Mouse (Mus musculus) stomach, postnatal 0 days (tissue): ENCODE results near the gene Polr3a. TPM values are rescaled to one million over a fixed set of nuclear protein-coding genes. Genes with fewer than 3 reads are reported as not detected.
A peak's percentile ranks its signal among the peaks of the same experiment; 100 is the strongest.

Experiments
- ATAC-seq: fragments of 200-750 bp; cut with Nextera tagmentation; 2 replicates; pipeline ENCODE4 v1.8.0; 2017; ENCODE audit not compliant: low FRiP score, low TSS enrichment
- DNase-seq: peaks from one replicate; pipeline ENCODE4 v3.0.0-alpha.2; 2016; ENCODE audit warnings: low spot score
- H3K27ac ChIP-seq: fragments of 300-500 bp; sonication (generic); replicated peaks from 2 replicates; pipeline ENCODE4 v1.5.1; 2014; ENCODE audit warnings: mild to moderate bottlenecking, control low read depth
- H3K27me3 ChIP-seq: fragments of 300-500 bp; sonication (generic); 2 replicates; pipeline ENCODE4 v1.6.1; 2014; ENCODE audit warnings: low read length; ENCODE audit not compliant: control insufficient read depth, insufficient read depth
- H3K36me3 ChIP-seq: fragments of 300-500 bp; sonication (generic); 2 replicates; pipeline ENCODE4 v1.6.1; 2014; ENCODE audit warnings: low read length, mixed read lengths; ENCODE audit not compliant: control insufficient read depth, insufficient read depth
- H3K4me1 ChIP-seq: fragments of 300-500 bp; sonication (generic); replicated peaks from 2 replicates; pipeline ENCODE4 v1.6.1; 2014; ENCODE audit warnings: antibody characterized with exemption; ENCODE audit not compliant: control insufficient read depth, insufficient read depth
- H3K4me2 ChIP-seq: fragments of 300-500 bp; sonication (generic); replicated peaks from 2 replicates; pipeline ENCODE4 v1.6.1; 2014; ENCODE audit warnings: low read depth, mild to moderate bottlenecking, control low read depth, moderate library complexity
- H3K4me3 ChIP-seq: fragments of 300-500 bp; sonication (generic); 2 replicates; pipeline ENCODE4 v1.5.1; 2014; ENCODE audit warnings: low read depth, low read length, control low read depth
- H3K9ac ChIP-seq: fragments of 300-500 bp; sonication (generic); 2 replicates; pipeline ENCODE4 v1.6.1; 2014; ENCODE audit warnings: mild to moderate bottlenecking, low read length, control low read depth, mixed read lengths
- H3K9me3 ChIP-seq: fragments of 300-500 bp; sonication (generic); 2 replicates; pipeline ENCODE4 v1.6.1; 2016; ENCODE audit warnings: low read length; ENCODE audit not compliant: control insufficient read depth
- CTCF ChIP-seq: IDR thresholded peaks from 2 replicates; pipeline ENCODE4 v1.5.1; 2016; ENCODE audit warnings: antibody characterized with exemption, low read depth, mild to moderate bottlenecking, moderate library complexity
- EP300 ChIP-seq: optimal IDR thresholded peaks from 2 replicates; pipeline ENCODE3; 2016; ENCODE audit warnings: antibody characterized with exemption
- WGBS: fragments of 180-500 bp; shearing (Covaris S2); extraction: QIAGEN DNeasy Blood & Tissue Kit; methylation state at CpG from one replicate; pipeline ENCODE4 v1.1.7; 2014; 5-methylcytosine and 5-hydroxymethylcytosine counted together
- polyA plus RNA-seq: library from polyadenylated mRNA; unstranded; fragments of >200 nt; fragmentation: Nextera tagmentation; extraction: Ambion mirVana; gene quantifications from 2 replicates; pipeline ENCODE4 v1.2.1, GENCODE M21; 2015

Polr3a gene
- polyA plus RNA-seq, 1 experiment from 2014 or later, result 7.0 TPM

DNA sequence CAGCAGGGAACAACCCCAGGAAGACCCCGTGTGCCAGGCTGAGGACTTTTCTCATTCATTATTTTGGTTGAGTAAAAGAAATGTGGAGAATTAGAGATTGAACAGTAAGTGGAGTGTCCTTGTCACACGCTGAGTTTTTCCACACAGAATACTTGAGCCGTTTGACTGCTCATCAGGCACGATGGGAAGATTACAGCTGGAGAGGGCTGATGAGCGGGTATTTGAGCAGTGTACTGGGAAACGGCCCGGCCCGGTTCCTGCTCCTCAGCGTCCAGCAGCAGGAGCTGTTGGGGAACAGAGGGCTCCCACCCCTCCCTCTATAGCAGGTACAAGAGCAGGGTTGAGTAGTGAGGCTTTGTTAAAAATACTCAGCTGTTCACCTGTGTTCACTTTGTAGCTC, 12.6 kb upstream of the Polr3a start:
- Histone ChIP-seq H3K36me3 (peaks cover 27% of the 10 kb centered on the region), H3K9me3 (no peaks in the 10 kb centered on the region), H3K4me3 (no peak overlapping the region), H3K4me1 (no peaks in the 10 kb centered on the region), H3K9ac (no peak overlapping the region), H3K27me3 (no peaks in the 10 kb centered on the region), H3K27ac (no peak overlapping the region), H3K4me2 (no peak overlapping the region)
- DNase-seq (no peak), ATAC-seq (no peak)
- 28% methylated on average over 9 of the region's 9 CpGs for WGBS
- TF ChIP-seq EP300 (no peak), CTCF (no peak)

- H3K36me3 ChIP-seq, result peaks cover 31% of the 10 kb centered on the region
- TF ChIP-seq EP300 (no peak), CTCF (no peak)
- no peak overlapping the region for H3K4me2 ChIP-seq
- no peak overlapping the region for H3K4me3 ChIP-seq
- DNase-seq, result no peak
- ATAC-seq, result no peak
- no peak overlapping the region for H3K9ac ChIP-seq
- no peaks in the 10 kb centered on the region for H3K4me1 ChIP-seq
- no peaks in the 10 kb centered on the region for H3K27me3 ChIP-seq
- no peak overlapping the region for H3K27ac ChIP-seq
- 61% methylated on average over 5 of the region's 5 CpGs for WGBS
- H3K9me3 ChIP-seq, result no peaks in the 10 kb centered on the region
These were observed 11.8 kb upstream of the Polr3a start for GRCm38 (mm10) chr14:24498561-24499255.

DNA sequence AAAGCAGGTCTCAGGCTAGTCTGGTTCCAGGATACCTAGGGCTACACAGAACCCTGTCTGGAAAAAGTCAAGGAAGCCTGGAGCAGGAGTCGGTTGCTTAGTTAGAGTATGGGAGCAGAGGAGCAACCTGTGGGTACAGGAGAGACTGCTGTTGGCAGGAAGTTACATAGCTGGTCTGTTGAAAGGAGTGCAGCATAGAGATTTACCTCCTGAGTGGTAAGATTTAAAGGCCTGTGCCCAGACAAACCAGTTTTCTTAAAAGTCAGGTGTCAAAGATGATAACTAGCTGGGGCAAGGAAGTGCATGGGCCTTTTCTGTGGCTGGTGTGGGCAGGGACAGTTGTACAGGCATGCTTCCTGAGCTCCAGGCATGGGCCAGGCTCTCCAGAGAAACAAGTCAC, 10.6 kb upstream of the Polr3a start:
- Histone ChIP-seq H3K27me3 (no peaks in the 10 kb centered on the region), H3K9ac (no peak overlapping the region), H3K36me3 (peaks cover 36% of the 10 kb centered on the region), H3K4me3 (no peak overlapping the region), H3K27ac (0 out of 2 replicates have a peak overlapping the region, but pooled peaks have one; percentile 9), H3K4me1 (no peaks in the 10 kb centered on the region), H3K4me2 (no peak overlapping the region), H3K9me3 (no peaks in the 10 kb centered on the region)
- ATAC-seq (no peak), DNase-seq (no peak)
- TF ChIP-seq CTCF (no peak), EP300 (no peak)
- 56% methylated on average over 1 of the region's 1 CpGs for WGBS

- Histone ChIP-seq H3K4me1 (no peaks in the 10 kb centered on the region), H3K27me3 (no peaks in the 10 kb centered on the region), H3K27ac (no peak overlapping the region), H3K4me3 (no peak overlapping the region), H3K4me2 (no peak overlapping the region), H3K9ac (no peak overlapping the region), H3K36me3 (peaks cover 40% of the 10 kb centered on the region), H3K9me3 (no peaks in the 10 kb centered on the region)
- WGBS, result 76% methylated on average over 1 of the region's 1 CpGs
- no peak for DNase-seq
- no peak for TF ChIP-seq CTCF
- no peak for TF ChIP-seq EP300
- ATAC-seq, result no peak
These were observed 9.6 kb upstream of the Polr3a start for GRCm38 (mm10) chr14:24496507-24496906.

GRCm38 (mm10) chr14:24493256-24493655, 6.4 kb upstream of the Polr3a start:
- WGBS, result 83% methylated on average over 9 of the region's 9 CpGs
- H3K9me3 ChIP-seq, result no peaks in the 10 kb centered on the region
- ATAC-seq, result no peak
- no peaks in the 10 kb centered on the region for H3K27me3 ChIP-seq
- no peak overlapping the region for H3K9ac ChIP-seq
- DNase-seq, result no peak
- H3K4me2 ChIP-seq, result no peak overlapping the region
- no peaks in the 10 kb centered on the region for H3K4me1 ChIP-seq
- H3K36me3 ChIP-seq, result peaks cover 37% of the 10 kb centered on the region
- H3K4me3 ChIP-seq, result no peak overlapping the region
- H3K27ac ChIP-seq, result no peak overlapping the region
- TF ChIP-seq CTCF, result no peak
- no peak for TF ChIP-seq EP300

GRCm38 (mm10) chr14:24491266-24491981, 4.6 kb upstream of the Polr3a start:
- Histone ChIP-seq H3K9me3 (no peaks in the 10 kb centered on the region), H3K27ac (peak overlapping the region; percentile 93), H3K4me2 (peak overlapping the region; percentile 62), H3K4me3 (peak overlapping the region; percentile 86), H3K27me3 (no peaks in the 10 kb centered on the region), H3K4me1 (no peaks in the 10 kb centered on the region), H3K36me3 (peaks cover 23% of the 10 kb centered on the region), H3K9ac (peak overlapping the region; percentile 92)
- no peak for TF ChIP-seq EP300
- TF ChIP-seq CTCF, result no peak
- 2% methylated on average over 11 of the region's 11 CpGs for WGBS
- peak; percentile 25; the same call in 1 of the 2 replicates for ATAC-seq
- DNase-seq, result no peak
